Mouse (Mus musculus) Patski (cell line): ENCODE data around the gene Cpeb4. TPM values are rescaled to one million over a fixed set of nuclear protein-coding genes. Genes with fewer than 3 reads are reported as not detected.

Experiments
- ATAC-seq: fragments of 100-300 bp; one replicate; pipeline ENCODE4 v1.8.0; 2021
- CTCF ChIA-PET: fragments of 350-600 bp; sonication (Branson Sonifier 250); formaldehyde crosslinking; loops from one replicate; lab custom pipeline; 2022; ENCODE audit warnings: inconsistent platforms; lab: Charles Lee
- POLR2A ChIA-PET: fragments of 350-600 bp; sonication (Branson Sonifier 250); formaldehyde crosslinking; loops from one replicate; lab custom pipeline; 2022; ENCODE audit warnings: antibody characterized with exemption, inconsistent platforms; lab: Charles Lee
- DNase-seq: peaks from one replicate; pipeline ENCODE4 v3.0.0-alpha.2; 2011; ENCODE audit warnings: low read depth, low spot score
- H3K27me3 ChIP-seq: fragments of 371-371 bp; one replicate; pipeline ENCODE4 v1.5.1; 2021
- CTCF ChIP-seq: fragments of 100-300 bp; IDR thresholded peaks from one replicate; pipeline ENCODE4 v1.5.1; 2021
- in situ Hi-C: fragments of 300-500 bp; cut with MboI; formaldehyde crosslinking; loops from 3 replicates; pipeline ENCODE4 v1.11.1; 2018; ENCODE audit warnings: low pct_unique_long_range_greater_than_20kb, mixed read lengths
- polyA plus RNA-seq: library from polyadenylated mRNA; unstranded; gene quantifications from one replicate; pipeline ENCODE4 v1.2.3, GENCODE M21; 2021

The Cpeb4 gene
- polyA plus RNA-seq, 1 experiment from 2014 or later, result 35.0 TPM

DNA sequence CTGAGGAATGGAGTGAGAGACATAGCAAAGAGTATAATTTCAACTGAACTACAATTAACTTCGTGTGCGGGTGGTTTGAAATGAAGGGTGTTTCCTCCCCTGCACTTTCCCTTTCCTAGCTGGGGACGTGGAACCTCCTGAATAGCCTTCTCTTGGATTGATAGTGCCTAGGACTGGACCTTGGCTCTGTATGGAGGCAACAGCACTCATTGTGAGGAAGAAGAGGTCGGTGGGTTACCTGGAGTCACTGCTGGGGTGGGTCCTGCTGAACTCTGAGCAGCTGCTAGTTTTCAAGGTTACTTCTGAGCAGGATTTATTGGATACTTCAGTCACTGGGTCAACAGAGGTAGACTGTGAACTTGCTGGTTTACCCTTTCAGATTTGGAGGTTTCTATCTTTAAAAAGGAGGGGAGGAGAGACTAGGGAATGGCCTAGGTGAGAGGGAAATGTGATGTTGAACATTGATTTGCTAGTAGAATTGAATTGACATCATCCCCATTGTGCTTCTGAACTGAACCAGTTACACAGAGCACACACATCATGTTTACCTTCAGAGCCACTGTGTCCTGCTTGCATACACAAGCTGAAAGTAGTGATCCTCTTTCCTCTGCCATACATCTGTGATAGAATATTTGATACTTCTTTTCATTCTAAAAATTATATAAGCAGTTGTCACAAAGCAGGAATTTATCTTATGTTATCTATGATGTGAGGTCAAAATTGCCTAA, 24.2 kb downstream of the Cpeb4 start:
- TF ChIP-seq CTCF, result no peak
- no peak for DNase-seq
- in situ Hi-C loops, result no loop called here
- ChIA-PET POLR2A (no interaction called here), CTCF (interaction anchor here (1.7 kb wide), 1 partner anchor 11 kb away, joined by 8 read pairs; no protein-coding TSS in a partner anchor)
- H3K27me3 ChIP-seq, result no peaks in the 10 kb centered on the region
- no peak for ATAC-seq

DNA sequence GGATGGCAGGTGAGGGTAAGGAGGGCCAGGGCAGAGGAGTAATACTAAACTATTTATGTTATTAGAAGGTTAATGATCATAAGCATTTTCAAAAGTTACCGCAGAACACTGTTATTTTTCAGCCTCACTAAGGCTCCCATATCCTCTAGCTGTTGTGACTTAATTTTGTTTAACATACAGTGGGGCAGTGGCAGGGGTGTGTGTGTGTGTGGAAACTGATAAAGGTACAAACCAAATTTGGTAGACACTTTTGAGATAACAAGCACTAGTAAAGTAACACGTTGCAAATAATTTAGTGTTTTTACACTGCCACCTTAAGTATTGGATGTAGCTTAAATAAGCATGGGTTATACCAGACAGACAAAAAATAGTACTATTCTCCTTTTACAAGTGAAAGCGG, 24.9 kb downstream of the Cpeb4 start:
- ChIA-PET CTCF (interaction anchor here (1.0 to 1.7 kb wide), 3 partner anchors 10 to 39 kb away, joined by 3 to 8 read pairs (median 4); no protein-coding TSS in a partner anchor), POLR2A (no interaction called here)
- no peak for ATAC-seq
- DNase-seq, result no peak
- no peak for TF ChIP-seq CTCF
- in situ Hi-C loops, result no loop called here
- H3K27me3 ChIP-seq, result no peaks in the 10 kb centered on the region

DNA sequence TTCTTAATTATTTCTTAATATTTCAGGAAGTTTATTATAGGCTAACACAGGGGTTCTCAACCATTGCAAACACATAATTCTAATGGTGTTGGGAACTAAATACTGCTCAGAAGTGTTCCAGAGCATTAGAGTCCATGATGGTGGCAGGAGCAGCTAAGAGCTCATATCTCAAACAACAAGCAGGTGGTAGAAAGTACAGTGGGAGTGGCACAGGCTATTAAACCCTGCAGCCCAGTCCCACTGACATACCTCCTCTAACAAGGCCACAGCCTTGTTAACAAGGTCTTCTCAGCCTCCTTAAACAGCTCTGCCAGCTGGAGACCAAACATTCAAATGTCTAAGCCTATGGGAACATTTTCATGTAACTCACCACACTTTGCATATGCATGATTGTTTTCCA, 27.2 kb downstream of the Cpeb4 start:
- CTCF ChIA-PET, result interaction anchor here (1.2 kb wide), 1 partner anchor 25 kb away, joined by 3 read pairs; no protein-coding TSS in a partner anchor
- in situ Hi-C loops, result no loop called here
- H3K27me3 ChIP-seq, result no peaks in the 10 kb centered on the region
- no peak for DNase-seq
- POLR2A ChIA-PET, result interaction anchor here (0.9 kb wide), 1 partner anchor 9 kb away, joined by 3 read pairs; no protein-coding TSS in a partner anchor
- no peak for ATAC-seq
- TF ChIP-seq CTCF, result no peak

GRCm38 (mm10) chr11:31900736-31901135, 28.7 kb downstream of the Cpeb4 start:
- ChIA-PET CTCF (interaction anchor here (0.9 to 1.2 kb wide), 3 partner anchors 22 to 167 kb away, joined by 3 read pairs; no protein-coding TSS in a partner anchor), POLR2A (interaction anchor here (0.6 to 1.0 kb wide), 2 partner anchors 101 to 449 kb away, joined by 3 read pairs; no protein-coding TSS in a partner anchor)
- in situ Hi-C loops, result no loop called here
- ATAC-seq (no peak), DNase-seq (no peak)
- no peaks in the 10 kb centered on the region for H3K27me3 ChIP-seq
- no peak for TF ChIP-seq CTCF

GRCm38 (mm10) chr11:31902251-31903001, 30.4 kb downstream of the Cpeb4 start:
- ChIA-PET CTCF (no interaction called here), POLR2A (interaction anchor here (1.2 to 1.5 kb wide), 2 partner anchors 8 to 11 kb away, joined by 4 read pairs; no protein-coding TSS in a partner anchor)
- no peak for TF ChIP-seq CTCF
- no peak for DNase-seq
- ATAC-seq, result no peak
- in situ Hi-C loops, result no loop called here
- H3K27me3 ChIP-seq, result no peaks in the 10 kb centered on the region

DNA sequence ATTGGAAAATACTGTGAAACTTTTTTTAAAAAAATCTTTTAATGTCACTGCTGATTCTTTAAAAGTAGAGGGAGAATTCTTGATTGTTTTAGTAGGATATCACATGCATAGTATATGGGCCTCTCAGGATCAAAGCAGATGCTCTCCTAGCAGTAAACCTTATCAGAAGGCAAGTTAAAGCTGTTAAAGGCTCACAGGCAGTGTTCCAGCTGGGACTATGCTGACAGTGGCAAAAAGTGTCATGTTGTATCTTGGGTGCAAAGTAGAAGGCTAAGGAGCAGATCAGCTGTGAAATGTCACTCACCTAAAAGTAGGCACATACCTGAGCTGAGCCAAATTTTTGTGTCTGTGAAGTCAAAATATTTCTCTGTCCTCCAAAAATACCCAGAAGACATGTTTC, 34.5 kb downstream of the Cpeb4 start:
- in situ Hi-C loops, result no loop called here
- DNase-seq (no peak), ATAC-seq (no peak)
- no peaks in the 10 kb centered on the region for H3K27me3 ChIP-seq
- CTCF ChIA-PET, result interaction anchor here (0.6 to 2.2 kb wide), 6 partner anchors 9 to 87 kb away, joined by 3 to 8 read pairs (median 4); no protein-coding TSS in a partner anchor
- TF ChIP-seq CTCF, result no peak
- POLR2A ChIA-PET, result interaction anchor here (0.5 to 1.6 kb wide), 3 partner anchors 9 to 137 kb away, joined by 3 to 4 read pairs (median 3); no protein-coding TSS in a partner anchor

DNA sequence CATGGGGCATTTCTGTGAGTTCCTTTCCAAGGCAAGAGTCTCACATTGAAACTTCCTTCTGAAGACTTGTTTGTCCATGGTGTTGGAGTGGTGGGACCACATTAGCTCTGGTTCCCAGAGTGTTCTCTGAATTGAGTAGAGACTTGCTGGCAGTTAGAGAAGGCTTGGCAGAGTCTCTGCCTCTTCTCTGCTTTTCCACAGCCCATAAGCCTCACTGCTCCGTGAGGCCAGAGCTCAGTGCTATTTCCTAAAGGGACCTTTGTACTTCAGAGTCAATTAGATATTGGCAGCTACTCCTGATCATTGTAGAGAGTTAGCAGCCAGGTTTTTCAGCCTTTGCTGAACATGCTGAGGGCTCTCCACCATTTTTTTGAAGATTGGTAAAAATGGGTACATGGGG, 35.6 kb downstream of the Cpeb4 start:
- in situ Hi-C loops, result no loop called here
- ChIA-PET POLR2A (interaction anchor here (1.6 kb wide), 1 partner anchor 82 kb away, joined by 4 read pairs; no protein-coding TSS in a partner anchor), CTCF (interaction anchor here (0.7 to 2.2 kb wide), 6 partner anchors 10 to 22 kb away, joined by 3 to 8 read pairs (median 4); no protein-coding TSS in a partner anchor)
- TF ChIP-seq CTCF, result no peak
- no peaks in the 10 kb centered on the region for H3K27me3 ChIP-seq
- DNase-seq (no peak), ATAC-seq (no peak)

DNA sequence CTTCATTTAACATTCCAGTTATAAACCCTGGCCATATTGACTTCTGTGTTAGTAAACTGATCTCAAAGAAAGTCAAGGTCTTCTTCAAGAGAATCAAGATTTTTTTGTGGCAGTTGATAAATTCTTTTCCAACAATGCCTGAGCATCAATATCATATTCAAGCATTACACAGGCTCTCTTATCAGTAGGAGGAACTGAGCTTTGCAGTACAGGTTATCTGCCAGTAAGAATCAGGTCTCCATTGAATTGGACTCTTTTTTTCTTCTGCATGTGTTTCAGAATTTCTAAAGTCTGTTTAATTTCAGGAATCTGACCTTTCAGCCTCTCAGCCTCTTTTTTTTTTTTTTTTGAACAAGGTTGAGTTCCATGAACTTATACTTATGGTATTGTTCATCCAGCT, 40.9 kb downstream of the Cpeb4 start:
- ChIA-PET CTCF (interaction anchor here (1.5 kb wide), 1 partner anchor 9 kb away, joined by 4 read pairs; no protein-coding TSS in a partner anchor), POLR2A (interaction anchor here (0.7 to 1.0 kb wide), 2 partner anchors 10 to 432 kb away, joined by 4 to 8 read pairs; no protein-coding TSS in a partner anchor)
- in situ Hi-C loops, result no loop called here
- DNase-seq (no peak), ATAC-seq (no peak)
- H3K27me3 ChIP-seq, result no peaks in the 10 kb centered on the region
- no peak for TF ChIP-seq CTCF

GRCm38 (mm10) chr11:31917769-31918168, 45.8 kb downstream of the Cpeb4 start:
- POLR2A ChIA-PET, result interaction anchor here (1.0 kb wide), 1 partner anchor 41 kb away, joined by 3 read pairs; no protein-coding TSS in a partner anchor
- DNase-seq (no peak), ATAC-seq (no peak)
- CTCF ChIA-PET, result no interaction called here
- no peak for TF ChIP-seq CTCF
- H3K27me3 ChIP-seq, result no peaks in the 10 kb centered on the region
- in situ Hi-C loops, result no loop called here

DNA sequence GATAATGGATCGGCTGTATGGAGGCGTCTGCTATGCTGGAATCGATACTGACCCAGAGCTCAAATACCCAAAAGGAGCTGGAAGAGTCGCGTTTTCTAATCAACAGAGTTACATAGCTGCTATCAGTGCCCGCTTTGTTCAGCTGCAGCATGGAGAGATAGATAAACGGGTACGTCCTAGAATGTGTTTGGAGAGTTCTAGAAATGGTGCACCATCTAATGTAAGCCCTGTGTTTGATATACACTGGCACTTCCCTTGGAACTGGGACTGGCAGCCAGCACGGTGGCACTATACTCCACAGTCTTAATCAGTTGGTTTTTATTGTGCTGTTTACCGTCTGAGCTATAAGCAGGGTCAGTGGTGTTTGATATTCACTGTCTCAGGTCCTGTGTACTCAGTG, 58.0 kb downstream of the Cpeb4 start:
- ChIA-PET CTCF (interaction anchor here (1.0 to 1.8 kb wide), 2 partner anchors 19 to 29 kb away, joined by 3 read pairs; no protein-coding TSS in a partner anchor), POLR2A (no interaction called here)
- no peak for TF ChIP-seq CTCF
- no peak for DNase-seq
- no peak for ATAC-seq
- no peaks in the 10 kb centered on the region for H3K27me3 ChIP-seq
- in situ Hi-C loops, result no loop called here
